Mouse (Mus musculus): Measurements from ENCODE around the gene Dock1. TPM values are rescaled to one million over a fixed set of nuclear protein-coding genes. Genes with fewer than 3 reads are reported as not detected.

The Dock1 gene
- total and polyA plus RNA-seq, 3 experiments: not detected

DNA sequence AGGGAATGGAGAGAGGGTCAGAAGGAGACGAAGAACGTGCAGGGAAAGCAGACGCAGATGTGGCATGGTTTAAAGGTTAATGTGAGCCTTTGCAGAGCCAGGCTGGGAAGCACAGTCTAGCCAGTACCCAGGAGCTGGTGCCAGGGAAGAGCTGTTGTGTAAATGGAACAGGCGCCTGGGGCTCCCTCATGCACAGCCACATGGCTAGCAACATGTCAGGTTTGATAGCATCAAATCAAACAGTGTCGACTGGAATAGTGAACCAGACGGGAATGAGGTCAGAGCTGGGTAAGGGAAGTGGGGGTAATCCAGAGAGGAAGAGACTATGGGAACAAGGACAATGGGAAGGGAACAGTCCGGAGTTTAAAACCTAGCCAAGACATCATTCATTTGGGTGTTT, 384.2 kb downstream of the Dock1 start:
- dilution Hi-C loops (cut with MboI; ENCODE audit: extremely low pct_ligation_motif_present, extremely low pct_unique_long_range_greater_than_20kb, low sequenced_read_pairs): no loop called here

DNA sequence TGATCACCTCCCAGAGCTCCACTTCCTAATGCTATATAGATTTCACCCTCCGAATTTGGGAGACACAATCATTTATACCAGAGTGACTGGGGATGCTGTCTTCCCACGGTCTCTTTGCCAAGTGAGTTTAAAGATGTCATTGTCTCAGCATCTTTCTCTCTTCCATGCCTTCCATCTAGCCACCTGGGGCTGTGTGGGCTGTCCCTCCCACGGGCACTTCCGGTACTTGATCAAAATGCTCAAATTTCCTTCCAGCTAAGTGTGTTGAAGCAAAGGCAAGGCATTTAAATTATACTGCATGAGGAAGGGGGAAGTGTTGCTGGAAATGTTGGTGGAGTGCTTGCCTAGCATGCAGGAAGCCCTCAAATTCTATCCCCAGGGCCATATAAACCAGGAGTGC, 388.6 kb downstream of the Dock1 start:
- TF ChIP-seq RAD21 (IDR thresholded peaks at IDR 0.05; ENCODE audit: low read depth, low read length): no peak
- TF ChIP-seq TCF12 (IDR thresholded peaks at IDR 0.05; ENCODE audit: low read depth, low read length): no peak
- no peak for TF ChIP-seq CHD1 (IDR thresholded peaks at IDR 0.05; ENCODE audit: low read depth, low read length)
- no peak for TF ChIP-seq PAX5 (IDR thresholded peaks at IDR 0.05; ENCODE audit: low read length)
- no peak for TF ChIP-seq MXI1 (IDR thresholded peaks at IDR 0.05; ENCODE audit: low read depth, low read length)
- TF ChIP-seq JUN (IDR thresholded peaks at IDR 0.05; ENCODE audit: insufficient read depth, low read depth, low read length): no peak
- TF ChIP-seq MYC (IDR thresholded peaks at IDR 0.05; ENCODE audit: low read depth, low read length): no peak
- TF ChIP-seq KAT2A (IDR thresholded peaks at IDR 0.05; ENCODE audit: insufficient replicate concordance, low read length): no peak
- no peak for TF ChIP-seq MAZ (IDR thresholded peaks at IDR 0.05; ENCODE audit: low read depth, low read length)
- no peak for TF ChIP-seq IRF4 (IDR thresholded peaks at IDR 0.05; ENCODE audit: low read depth, low read length)
- TF ChIP-seq ETS1 (conservative IDR thresholded peaks at IDR 0.05; ENCODE audit: low read depth, low read length): no peak
- TF ChIP-seq POLR2AphosphoS2 (IDR thresholded peaks at IDR 0.05; ENCODE audit: low read depth, low read length): no peak
- Histone ChIP-seq H3K36me3 (replicated peaks in 1 of 2; ENCODE audit: control insufficient read depth in 1 of 2, insufficient read depth in 1 of 2, low read length in 1 of 2) (no peaks in the 10 kb centered on the region), H3K27ac (ENCODE audit: insufficient read depth, low read depth) (no peak overlapping the region), H3K27me3 (replicated peaks) (no peaks in the 10 kb centered on the region), H3K9me3 (replicated peaks; ENCODE audit: low read length) (peaks cover 80% of the 10 kb centered on the region), H3K79me2 (replicated peaks; ENCODE audit: control insufficient read depth, extremely low read depth, insufficient read depth, poor library complexity, severe bottlenecking) (no peaks in the 10 kb centered on the region), H3K4me1 (ENCODE audit: control insufficient read depth in 1 of 2, insufficient read depth in 2 of 2) (no peaks in the 10 kb centered on the region), H3K4me3 (replicated peaks in 1 of 3; ENCODE audit: low read depth in 2 of 3, low read length in 2 of 3, poor library complexity in 1 of 3) (no peak overlapping the region), H3K9ac (ENCODE audit: insufficient read depth, low read depth) (no peak overlapping the region), H3K4me2 (ENCODE audit: insufficient read depth, low read depth, poor library complexity, severe bottlenecking) (no peak overlapping the region)
- dilution Hi-C loops (cut with MboI; ENCODE audit: extremely low pct_ligation_motif_present, extremely low pct_unique_long_range_greater_than_20kb, low sequenced_read_pairs) (no loop called here), in situ Hi-C loops (cut with MboI; ENCODE audit: low pct_ligation_motif_present, low pct_unique_long_range_greater_than_20kb, low sequenced_read_pairs) (no loop called here)
- DNase-seq (ENCODE audit: extremely low read depth): no peak

More for the DNA sequence above, 384.2 kb downstream of the Dock1 start:
- H3K36me3 ChIP-seq (replicated peaks in 1 of 2; ENCODE audit: control insufficient read depth in 1 of 2, insufficient read depth in 1 of 2, low read length in 1 of 2): no peaks in the 10 kb centered on the region
- no peaks in the 10 kb centered on the region for H3K4me1 ChIP-seq (ENCODE audit: control insufficient read depth in 1 of 2, insufficient read depth in 2 of 2)
- H3K9ac ChIP-seq (ENCODE audit: insufficient read depth, low read depth): no peak overlapping the region
- no peak overlapping the region for H3K4me3 ChIP-seq (replicated peaks in 1 of 3; ENCODE audit: low read depth in 2 of 3, low read length in 2 of 3, poor library complexity in 1 of 3)
- no peaks in the 10 kb centered on the region for H3K27me3 ChIP-seq (replicated peaks)
- peaks cover 76% of the 10 kb centered on the region for H3K9me3 ChIP-seq (replicated peaks; ENCODE audit: low read length)
- in situ Hi-C loops (cut with MboI; ENCODE audit: low pct_ligation_motif_present, low pct_unique_long_range_greater_than_20kb, low sequenced_read_pairs): no loop called here
- H3K4me2 ChIP-seq (ENCODE audit: insufficient read depth, low read depth, poor library complexity, severe bottlenecking): no peak overlapping the region
- no peak for DNase-seq (ENCODE audit: extremely low read depth)
- H3K27ac ChIP-seq (ENCODE audit: insufficient read depth, low read depth): no peak overlapping the region
- no peaks in the 10 kb centered on the region for H3K79me2 ChIP-seq (replicated peaks; ENCODE audit: control insufficient read depth, extremely low read depth, insufficient read depth, poor library complexity, severe bottlenecking)
- TF ChIP-seq PAX5 (IDR thresholded peaks at IDR 0.05; ENCODE audit: low read length) (no peak), SIN3A (IDR thresholded peaks at IDR 0.05; ENCODE audit: low read length) (no peak), MAZ (IDR thresholded peaks at IDR 0.05; ENCODE audit: low read depth, low read length) (no peak), ZKSCAN1 (IDR thresholded peaks at IDR 0.05; ENCODE audit: borderline replicate concordance, low read depth, low read length) (no peak), HCFC1 (IDR thresholded peaks at IDR 0.05; ENCODE audit: low read depth, low read length) (no peak), NELFE (IDR thresholded peaks at IDR 0.05; ENCODE audit: low read depth, low read length) (no peak), NRF1 (IDR thresholded peaks at IDR 0.05; ENCODE audit: low read depth, low read length) (no peak), ELF1 (IDR thresholded peaks at IDR 0.05; ENCODE audit: low read depth, low read length) (no peak), SMC3 (IDR thresholded peaks at IDR 0.05; ENCODE audit: low read depth, low read length) (no peak), ZNF384 (IDR thresholded peaks at IDR 0.05; ENCODE audit: low read depth, low read length) (no peak), POLR2A (IDR thresholded peaks at IDR 0.05; ENCODE audit: low read depth, low read length) (no peak), BHLHE40 (IDR thresholded peaks at IDR 0.05; ENCODE audit: low read depth, low read length) (no peak), JUN (IDR thresholded peaks at IDR 0.05; ENCODE audit: insufficient read depth, low read depth, low read length) (no peak), POLR2AphosphoS2 (IDR thresholded peaks at IDR 0.05; ENCODE audit: low read depth, low read length) (no peak), CHD2 (IDR thresholded peaks at IDR 0.05; ENCODE audit: low read length) (no peak), MEF2A (IDR thresholded peaks at IDR 0.05; ENCODE audit: borderline replicate concordance, low read depth, low read length) (no peak), JUND (conservative IDR thresholded peaks at IDR 0.05; ENCODE audit: low read depth, low read length) (no peak), RCOR1 (conservative IDR thresholded peaks at IDR 0.05; ENCODE audit: low read depth, low read length) (no peak)

Measured in CH12.LX (cell line).